Mouse (Mus musculus) limb, embryonic 15.5 days (tissue): ENCODE measurements at regions not wholly inside any gene's neighbourhood (a gene's known extent, or its start where the extent isn't known, plus 50 kb on each side); places are given as distances from the start of the nearest gene placed in this dataset.
"Not testable (repeated sequence)": the region's sequence is repeated elsewhere in the genome, so short reads cannot be mapped to it uniquely, and the experiment has no call there.

Experiments used
- ATAC-seq: fragments of 200-750 bp; cut with Nextera tagmentation; 2 replicates; pipeline ENCODE4 v1.8.0; 2017; ENCODE audit warnings: low read depth, moderate TSS enrichment; ENCODE audit not compliant: insufficient number of reproducible peaks, low FRiP score, low TSS enrichment
- H3K27ac ChIP-seq: fragments of 300-500 bp; sonication (generic); 2 replicates; pipeline ENCODE4 v1.5.1; 2015; ENCODE audit warnings: moderate library complexity, mild to moderate bottlenecking, inconsistent platforms
- H3K27me3 ChIP-seq: fragments of 300-500 bp; sonication (generic); 2 replicates; pipeline ENCODE4 v1.6.1; 2015; ENCODE audit warnings: inconsistent platforms
- H3K36me3 ChIP-seq: fragments of 300-500 bp; sonication (generic); 2 replicates; pipeline ENCODE4 v1.6.1; 2015; ENCODE audit warnings: inconsistent platforms
- H3K4me1 ChIP-seq: fragments of 300-500 bp; sonication (generic); 2 replicates; pipeline ENCODE4 v1.6.1; 2015; ENCODE audit warnings: inconsistent platforms
- H3K4me2 ChIP-seq: fragments of 300-500 bp; sonication (generic); 2 replicates; pipeline ENCODE4 v1.6.1; 2015; ENCODE audit warnings: mild to moderate bottlenecking, inconsistent platforms
- H3K4me3 ChIP-seq: fragments of 300-500 bp; sonication (generic); 2 replicates; pipeline ENCODE4 v1.5.1; 2015; ENCODE audit warnings: mild to moderate bottlenecking, inconsistent platforms
- H3K9ac ChIP-seq: fragments of 300-500 bp; sonication (generic); 2 replicates; pipeline ENCODE4 v1.6.1; 2015; ENCODE audit warnings: inconsistent platforms
- H3K9me3 ChIP-seq: fragments of 300-500 bp; sonication (generic); 2 replicates; pipeline ENCODE4 v1.6.1; 2016; ENCODE audit warnings: inconsistent platforms
- WGBS: fragments of 180-500 bp; shearing (Covaris S2); methylation state at CpG from one replicate; pipeline ENCODE4 v1.1.7; 2015; 5-methylcytosine and 5-hydroxymethylcytosine counted together

- no peaks in the 10 kb centered on the region for H3K27me3 ChIP-seq
- H3K4me3 ChIP-seq = no peak overlapping the region
- H3K36me3 ChIP-seq = no peaks in the 10 kb centered on the region
- no peak overlapping the region for H3K27ac ChIP-seq
- no peak for ATAC-seq
- no peak overlapping the region for H3K4me2 ChIP-seq
- no peak overlapping the region for H3K9ac ChIP-seq
- WGBS = 84% methylated on average over 2 of the region's 2 CpGs
- H3K4me1 ChIP-seq = no peaks in the 10 kb centered on the region
- H3K9me3 ChIP-seq = no peaks in the 10 kb centered on the region
These were observed 739.4 kb downstream of the Tbl1xr1 start for GRCm38 (mm10) chr3:22815842-22816241.

- ATAC-seq = no peak
- Histone ChIP-seq H3K4me3 (no peak overlapping the region), H3K4me2 (no peak overlapping the region), H3K9ac (no peak overlapping the region), H3K36me3 (no peaks in the 10 kb centered on the region), H3K9me3 (no peaks in the 10 kb centered on the region), H3K27me3 (no peaks in the 10 kb centered on the region), H3K27ac (no peak overlapping the region), H3K4me1 (no peaks in the 10 kb centered on the region)
- 75% methylated on average over 4 of the region's 4 CpGs for WGBS
These were observed 750.0 kb downstream of the Tbl1xr1 start for GRCm38 (mm10) chr3:22826485-22826884.

- 81% methylated on average over 4 of the region's 4 CpGs for WGBS
- no peak overlapping the region for H3K27ac ChIP-seq
- H3K36me3 ChIP-seq = no peaks in the 10 kb centered on the region
- H3K4me2 ChIP-seq = no peak overlapping the region
- H3K4me3 ChIP-seq = no peak overlapping the region
- H3K9me3 ChIP-seq = no peaks in the 10 kb centered on the region
- no peak for ATAC-seq
- H3K27me3 ChIP-seq = no peaks in the 10 kb centered on the region
- H3K4me1 ChIP-seq = no peaks in the 10 kb centered on the region
- no peak overlapping the region for H3K9ac ChIP-seq
These were observed 762.5 kb downstream of the Tbl1xr1 start for GRCm38 (mm10) chr3:22838986-22839385.

GRCm38 (mm10) chr3:22850474-22850873 is 774.0 kb downstream of the Tbl1xr1 start:
- Histone ChIP-seq H3K9ac (no peak overlapping the region), H3K4me3 (no peak overlapping the region), H3K9me3 (no peaks in the 10 kb centered on the region), H3K4me1 (no peaks in the 10 kb centered on the region), H3K27ac (no peak overlapping the region), H3K36me3 (no peaks in the 10 kb centered on the region), H3K4me2 (no peak overlapping the region), H3K27me3 (no peaks in the 10 kb centered on the region)
- ATAC-seq = no peak

GRCm38 (mm10) chr3:22863595-22863994 is 787.1 kb downstream of the Tbl1xr1 start:
- no peak overlapping the region for H3K4me2 ChIP-seq
- 88% methylated on average over 2 of the region's 2 CpGs for WGBS
- H3K9me3 ChIP-seq = no peaks in the 10 kb centered on the region
- ATAC-seq = no peak
- H3K36me3 ChIP-seq = no peaks in the 10 kb centered on the region
- H3K9ac ChIP-seq = no peak overlapping the region
- H3K4me1 ChIP-seq = no peaks in the 10 kb centered on the region
- H3K4me3 ChIP-seq = no peak overlapping the region
- H3K27ac ChIP-seq = no peak overlapping the region
- H3K27me3 ChIP-seq = no peaks in the 10 kb centered on the region

GRCm38 (mm10) chr3:22877883-22878282 is 801.4 kb downstream of the Tbl1xr1 start:
- no peak overlapping the region for H3K4me2 ChIP-seq
- H3K9me3 ChIP-seq = no peaks in the 10 kb centered on the region
- ATAC-seq = no peak
- WGBS = 90% methylated on average over 3 of the region's 3 CpGs
- no peaks in the 10 kb centered on the region for H3K27me3 ChIP-seq
- H3K9ac ChIP-seq = no peak overlapping the region
- no peak overlapping the region for H3K4me3 ChIP-seq
- no peaks in the 10 kb centered on the region for H3K36me3 ChIP-seq
- no peak overlapping the region for H3K27ac ChIP-seq
- no peaks in the 10 kb centered on the region for H3K4me1 ChIP-seq

GRCm38 (mm10) chr3:22892735-22893134 is 816.3 kb downstream of the Tbl1xr1 start:
- no peak for ATAC-seq
- H3K36me3 ChIP-seq = no peaks in the 10 kb centered on the region
- H3K4me3 ChIP-seq = no peak overlapping the region
- no peaks in the 10 kb centered on the region for H3K27me3 ChIP-seq
- no peaks in the 10 kb centered on the region for H3K4me1 ChIP-seq
- H3K27ac ChIP-seq = no peak overlapping the region
- no peak overlapping the region for H3K9ac ChIP-seq
- 59% methylated on average over 1 of the region's 1 CpGs for WGBS
- no peak overlapping the region for H3K4me2 ChIP-seq
- no peaks in the 10 kb centered on the region for H3K9me3 ChIP-seq

- H3K4me3 ChIP-seq = no peak overlapping the region
- H3K27me3 ChIP-seq = no peaks in the 10 kb centered on the region
- H3K9ac ChIP-seq = no peak overlapping the region
- H3K9me3 ChIP-seq = no peaks in the 10 kb centered on the region
- H3K27ac ChIP-seq = no peak overlapping the region
- H3K4me1 ChIP-seq = no peaks in the 10 kb centered on the region
- no peak overlapping the region for H3K4me2 ChIP-seq
- no peaks in the 10 kb centered on the region for H3K36me3 ChIP-seq
- no peak for ATAC-seq
- WGBS = 40% methylated on average over 2 of the region's 2 CpGs
These were observed 821.2 kb downstream of the Tbl1xr1 start for GRCm38 (mm10) chr3:22897651-22898050.

- H3K4me3 ChIP-seq = no peak overlapping the region
- 90% methylated on average over 10 of the region's 10 CpGs for WGBS
- H3K27me3 ChIP-seq = no peaks in the 10 kb centered on the region
These were observed 824.5 kb downstream of the Tbl1xr1 start for GRCm38 (mm10) chr3:22900966-22901365.

GRCm38 (mm10) chr3:22928970-22929369 is 852.5 kb downstream of the Tbl1xr1 start:
- H3K9ac ChIP-seq = no peak overlapping the region
- no peaks in the 10 kb centered on the region for H3K4me1 ChIP-seq
- ATAC-seq = no peak
- H3K9me3 ChIP-seq = no peaks in the 10 kb centered on the region
- 75% methylated on average over 3 of the region's 3 CpGs for WGBS
- no peaks in the 10 kb centered on the region for H3K36me3 ChIP-seq
- H3K4me2 ChIP-seq = no peak overlapping the region
- no peak overlapping the region for H3K27ac ChIP-seq
- H3K4me3 ChIP-seq = no peak overlapping the region
- no peaks in the 10 kb centered on the region for H3K27me3 ChIP-seq

More at GRCm38 (mm10) chr3:22900966-22901365, 824.5 kb downstream of the Tbl1xr1 start:
- no peak overlapping the region for H3K27ac ChIP-seq
- no peaks in the 10 kb centered on the region for H3K9me3 ChIP-seq
- no peak overlapping the region for H3K4me2 ChIP-seq
- H3K4me1 ChIP-seq = no peaks in the 10 kb centered on the region
- ATAC-seq = no peak
- no peaks in the 10 kb centered on the region for H3K36me3 ChIP-seq
- H3K9ac ChIP-seq = no peak overlapping the region

- ATAC-seq = no peak
- WGBS = 66% methylated on average over 2 of the region's 2 CpGs
- H3K9me3 ChIP-seq = no peaks in the 10 kb centered on the region
- H3K4me3 ChIP-seq = no peak overlapping the region
- no peaks in the 10 kb centered on the region for H3K36me3 ChIP-seq
- H3K27me3 ChIP-seq = no peaks in the 10 kb centered on the region
- H3K4me2 ChIP-seq = no peak overlapping the region
- no peak overlapping the region for H3K27ac ChIP-seq
- no peak overlapping the region for H3K9ac ChIP-seq
- H3K4me1 ChIP-seq = no peaks in the 10 kb centered on the region
These were observed 853.5 kb downstream of the Tbl1xr1 start for GRCm38 (mm10) chr3:22929762-22930519.

GRCm38 (mm10) chr3:22945646-22946045 is 869.2 kb downstream of the Tbl1xr1 start:
- not testable (repeated sequence) for H3K9ac ChIP-seq, H3K27ac ChIP-seq, H3K27me3 ChIP-seq, H3K4me1 ChIP-seq, H3K4me3 ChIP-seq, H3K9me3 ChIP-seq, H3K4me2 ChIP-seq, ATAC-seq, H3K36me3 ChIP-seq
- 87% methylated on average over 4 of the region's 4 CpGs for WGBS

- H3K4me1 ChIP-seq = no peaks in the 10 kb centered on the region
- H3K4me2 ChIP-seq = no peak overlapping the region
- H3K36me3 ChIP-seq = no peaks in the 10 kb centered on the region
- no peak overlapping the region for H3K27ac ChIP-seq
- H3K9ac ChIP-seq = no peak overlapping the region
- no peaks in the 10 kb centered on the region for H3K27me3 ChIP-seq
- WGBS = 79% methylated on average over 4 of the region's 4 CpGs
- ATAC-seq = no peak
- H3K4me3 ChIP-seq = no peak overlapping the region
- no peaks in the 10 kb centered on the region for H3K9me3 ChIP-seq
These were observed 870.7 kb downstream of the Tbl1xr1 start for GRCm38 (mm10) chr3:22947181-22947580.
